Mouse (Mus musculus) liver, adult 2 months (tissue): ENCODE data around the gene Rab22a. TPM values are rescaled to one million over a fixed set of nuclear protein-coding genes. Genes with fewer than 3 reads are reported as not detected.
A peak's percentile ranks its signal among the peaks of the same experiment; 100 is the strongest.

Experiments used
- DNase-seq: peaks from one replicate; pipeline ENCODE4 v3.0.0-alpha.2; 2011; ENCODE audit warnings: low read depth, low spot score; ENCODE audit errors: extremely low read depth
- H3K27ac ChIP-seq: fragments of 200-500 bp; replicated peaks from 2 replicates; pipeline ENCODE4 v1.5.1; 2012; ENCODE audit warnings: low read depth, mild to moderate bottlenecking, control low read depth, inconsistent platforms, low read length; ENCODE audit not compliant: insufficient read depth
- H3K27me3 ChIP-seq: fragments of 200-500 bp; 2 replicates; pipeline ENCODE4 v1.6.1; 2012; ENCODE audit warnings: mild to moderate bottlenecking, moderate library complexity, low read length, inconsistent platforms; ENCODE audit not compliant: control insufficient read depth, insufficient read depth
- H3K36me3 ChIP-seq: fragments of 200-500 bp; 2 replicates; pipeline ENCODE4 v1.6.1; 2012; ENCODE audit warnings: low read length, inconsistent platforms; ENCODE audit not compliant: control insufficient read depth, insufficient read depth
- H3K4me1 ChIP-seq: fragments of 200-500 bp; 2 replicates; pipeline ENCODE4 v1.6.1; 2011; ENCODE audit warnings: low read length; ENCODE audit not compliant: control insufficient read depth, insufficient read depth
- H3K4me3 ChIP-seq: fragments of 200-500 bp; 2 replicates; pipeline ENCODE4 v1.5.1; 2011; ENCODE audit warnings: low read depth, mild to moderate bottlenecking, control low read depth, low read length, moderate library complexity; ENCODE audit not compliant: insufficient read depth
- H3K79me2 ChIP-seq: fragments of 200-500 bp; 2 replicates; pipeline ENCODE4 v1.6.1; 2012; ENCODE audit warnings: inconsistent platforms, mild to moderate bottlenecking, low read length, moderate library complexity; ENCODE audit not compliant: control insufficient read depth, insufficient read depth
- H3K9ac ChIP-seq: fragments of 200-500 bp; 2 replicates; pipeline ENCODE4 v1.6.1; 2012; ENCODE audit warnings: low read depth, mild to moderate bottlenecking, control low read depth, inconsistent platforms, low read length
- CTCF ChIP-seq: fragments of 200-500 bp; IDR thresholded peaks from 2 replicates; pipeline ENCODE4 v1.5.1; 2011; ENCODE audit warnings: low read depth, low read length, control low read depth
- POLR2A ChIP-seq: fragments of 200-500 bp; IDR thresholded peaks from 2 replicates; pipeline ENCODE4 v1.6.1; 2011; ENCODE audit warnings: low read length, control low read depth; ENCODE audit not compliant: insufficient read depth; ENCODE audit errors: extremely low read depth
- WGBS: fragments of 180-500 bp; shearing (Covaris S2); methylation state at CpG from one replicate; pipeline ENCODE4 v1.1.7; 2018; 5-methylcytosine and 5-hydroxymethylcytosine counted together
- polyA plus RNA-seq: library from polyadenylated mRNA; depleted of rRNA; stranded (reverse); fragments of >200 nt; gene quantifications from 2 replicates; pipeline ENCODE4 v1.2.3, GENCODE M21; 2012
- total RNA-seq: library from RNA; depleted of rRNA; stranded (reverse); fragments of >200 nt; gene quantifications from 2 replicates; pipeline ENCODE4 v1.2.3, GENCODE M21; 2014

The Rab22a gene
- total and polyA plus RNA-seq, 2 experiments = 8.6 to 20.2 TPM

- no peak overlapping the region for H3K9ac ChIP-seq
- H3K36me3 ChIP-seq = no peaks in the 10 kb centered on the region
- H3K4me3 ChIP-seq = no peak overlapping the region
- 89% methylated on average over 4 of the region's 4 CpGs for WGBS
- DNase-seq = no peak
- no peaks in the 10 kb centered on the region for H3K79me2 ChIP-seq
- no peaks in the 10 kb centered on the region for H3K4me1 ChIP-seq
- H3K27me3 ChIP-seq = no peaks in the 10 kb centered on the region
- H3K27ac ChIP-seq = no peak overlapping the region
- TF ChIP-seq CTCF (no peak), POLR2A (no peak)
These were observed 66.3 kb downstream of the Rab22a start for GRCm38 (mm10) chr2:173725819-173726218.

- Histone ChIP-seq H3K4me3 (no peak overlapping the region), H3K36me3 (no peaks in the 10 kb centered on the region), H3K79me2 (no peaks in the 10 kb centered on the region), H3K4me1 (no peaks in the 10 kb centered on the region), H3K27ac (no peak overlapping the region), H3K9ac (no peak overlapping the region), H3K27me3 (no peaks in the 10 kb centered on the region)
- TF ChIP-seq CTCF (no peak), POLR2A (no peak)
- DNase-seq = no peak
- WGBS = 62% methylated on average over 9 of the region's 9 CpGs
These were observed 70.9 kb downstream of the Rab22a start for GRCm38 (mm10) chr2:173730444-173730966.

- no peak for TF ChIP-seq CTCF
- no peak for TF ChIP-seq POLR2A
- no peaks in the 10 kb centered on the region for H3K36me3 ChIP-seq
- peaks cover 12% of the 10 kb centered on the region for H3K4me1 ChIP-seq
- H3K27me3 ChIP-seq = no peaks in the 10 kb centered on the region
- peaks cover 20% of the 10 kb centered on the region; the same call in 1 of the 2 replicates for H3K79me2 ChIP-seq
- WGBS = 84% methylated on average over 2 of the region's 2 CpGs
- no peak overlapping the region for H3K27ac ChIP-seq
- no peak overlapping the region for H3K4me3 ChIP-seq
- DNase-seq = no peak
- H3K9ac ChIP-seq = no peak overlapping the region
These were observed 74.9 kb downstream of the Rab22a start for GRCm38 (mm10) chr2:173734426-173734825.

GRCm38 (mm10) chr2:173737222-173737989 lies 77.8 kb downstream of the Rab22a start, which contains the start of gene Vapb:
TSS of gene Vapb (plus strand) at chr2:173737511.
- no peaks in the 10 kb centered on the region for H3K36me3 ChIP-seq
- H3K27ac ChIP-seq = peak within 1 kb of the TSS; percentile 38; the same call in 1 of the 2 replicates
- peak within 1 kb of the TSS; percentile 86 for H3K4me3 ChIP-seq
- under 1% methylated on average over 70 of the region's 70 CpGs for WGBS
- H3K9ac ChIP-seq = peak within 1 kb of the TSS; percentile 91
- no peaks in the 10 kb centered on the region for H3K27me3 ChIP-seq
- DNase-seq = peak; percentile 85
- H3K79me2 ChIP-seq = peaks cover 39% of the 10 kb centered on the region; the same call in 1 of the 2 replicates
- no peak for TF ChIP-seq CTCF
- TF ChIP-seq POLR2A = 0 out of 2 replicates have a peak, but pooled peaks have one; percentile 20
- peaks cover 28% of the 10 kb centered on the region for H3K4me1 ChIP-seq

- no peaks in the 10 kb centered on the region for H3K36me3 ChIP-seq
- H3K4me1 ChIP-seq = peaks cover 28% of the 10 kb centered on the region
- peak overlapping the region; percentile 86 for H3K4me3 ChIP-seq
- TF ChIP-seq POLR2A (no peak), CTCF (no peak)
- H3K27me3 ChIP-seq = no peaks in the 10 kb centered on the region
- H3K27ac ChIP-seq = no peak overlapping the region
- DNase-seq = no peak
- peaks cover 43% of the 10 kb centered on the region; the same call in 1 of the 2 replicates for H3K79me2 ChIP-seq
- H3K9ac ChIP-seq = peak overlapping the region; percentile 29
- 73% methylated on average over 9 of the region's 9 CpGs for WGBS
These were observed 78.7 kb downstream of the Rab22a start for GRCm38 (mm10) chr2:173738232-173738631.

GRCm38 (mm10) chr2:173739107-173739506 lies 79.5 kb downstream of the Rab22a start:
- no peak overlapping the region for H3K9ac ChIP-seq

More at GRCm38 (mm10) chr2:173739107-173739506, 79.5 kb downstream of the Rab22a start:
- Histone ChIP-seq H3K4me3 (no peak overlapping the region), H3K4me1 (peaks cover 28% of the 10 kb centered on the region), H3K27ac (no peak overlapping the region), H3K27me3 (no peaks in the 10 kb centered on the region), H3K79me2 (peaks cover 47% of the 10 kb centered on the region), H3K36me3 (no peaks in the 10 kb centered on the region)
- 57% methylated on average over 7 of the region's 7 CpGs for WGBS
- TF ChIP-seq CTCF (no peak), POLR2A (no peak)
- peak; percentile 44 for DNase-seq
